Mouse (Mus musculus) G1E (cell line): ENCODE data around the gene Tas2r143. TPM values are rescaled to one million over a fixed set of nuclear protein-coding genes. Genes with fewer than 3 reads are reported as not detected.

ENCODE experiments used
- ATAC-seq: 2 replicates; pipeline ENCODE4 v1.8.0; 2016; ENCODE audit warnings: mild to moderate bottlenecking; ENCODE audit not compliant: insufficient number of reproducible peaks, poor library complexity, low FRiP score, severe bottlenecking; ENCODE audit errors: extremely low read depth
- DNase-seq: peaks from one replicate; pipeline ENCODE4 v3.0.0; 2012; ENCODE audit warnings: low spot score
- H3K27me3 ChIP-seq: 2 replicates; pipeline ENCODE4 v1.6.1; 2012; ENCODE audit warnings: mild to moderate bottlenecking, low read length, inconsistent platforms; ENCODE audit not compliant: insufficient read depth
- H3K36me3 ChIP-seq: replicated peaks from 2 replicates; pipeline ENCODE3; 2012; ENCODE audit warnings: mild to moderate bottlenecking, inconsistent platforms
- H3K4me1 ChIP-seq: 2 replicates; pipeline ENCODE4 v1.6.1; 2012; ENCODE audit warnings: low read depth, low read length, inconsistent platforms, mixed read lengths; ENCODE audit not compliant: insufficient read depth
- H3K4me3 ChIP-seq: 2 replicates; pipeline ENCODE4 v1.5.1; 2012; ENCODE audit warnings: low read depth, mild to moderate bottlenecking, inconsistent platforms, low read length, moderate library complexity, mixed read lengths
- H3K9me3 ChIP-seq: replicated peaks from 2 replicates; pipeline ENCODE4 v1.6.1; 2012; ENCODE audit warnings: inconsistent platforms
- CTCF ChIP-seq: IDR thresholded peaks from 2 replicates; pipeline ENCODE4 v1.5.1; 2012; ENCODE audit warnings: low read depth, low read length, inconsistent platforms, mixed read lengths
- GATA1 ChIP-seq: IDR thresholded peaks from 2 replicates; pipeline ENCODE4 v1.6.1; 2012; ENCODE audit warnings: borderline replicate concordance, low read length, inconsistent platforms, mixed read lengths
- GATA2 ChIP-seq: IDR thresholded peaks from 2 replicates; pipeline ENCODE4 v1.6.1; 2012; ENCODE audit warnings: low read depth, low read length, inconsistent platforms, borderline replicate concordance
- POLR2AphosphoS5 ChIP-seq: IDR thresholded peaks from 2 replicates; pipeline ENCODE4 v1.6.1; 2012; ENCODE audit warnings: low read depth, low read length, inconsistent platforms; ENCODE audit not compliant: insufficient replicate concordance
- TAL1 ChIP-seq: conservative IDR thresholded peaks from 2 replicates; pipeline ENCODE4 v1.6.1; 2012; ENCODE audit warnings: low read depth, low read length, inconsistent platforms, mixed read lengths
- polyA plus RNA-seq: library from polyadenylated mRNA; stranded (reverse); fragments of >175 nt; gene quantifications from 2 replicates; pipeline ENCODE4 v1.2.3, GENCODE M21; 2012
- total RNA-seq, 2 experiments: library from RNA; stranded (forward) in 1 of 2; stranded (reverse) in 1 of 2; fragments of 200-1000 nt in 1 of 2; fragments of >200 nt in 1 of 2; fragmentation: Nextera tagmentation in 1 of 2; gene quantifications; 2 replicates each; pipeline ENCODE4 v1.2.3; 2014 to 2017

The Tas2r143 gene
- total and polyA plus RNA-seq, 3 experiments = 0.22 TPM; not detected in 2

DNA sequence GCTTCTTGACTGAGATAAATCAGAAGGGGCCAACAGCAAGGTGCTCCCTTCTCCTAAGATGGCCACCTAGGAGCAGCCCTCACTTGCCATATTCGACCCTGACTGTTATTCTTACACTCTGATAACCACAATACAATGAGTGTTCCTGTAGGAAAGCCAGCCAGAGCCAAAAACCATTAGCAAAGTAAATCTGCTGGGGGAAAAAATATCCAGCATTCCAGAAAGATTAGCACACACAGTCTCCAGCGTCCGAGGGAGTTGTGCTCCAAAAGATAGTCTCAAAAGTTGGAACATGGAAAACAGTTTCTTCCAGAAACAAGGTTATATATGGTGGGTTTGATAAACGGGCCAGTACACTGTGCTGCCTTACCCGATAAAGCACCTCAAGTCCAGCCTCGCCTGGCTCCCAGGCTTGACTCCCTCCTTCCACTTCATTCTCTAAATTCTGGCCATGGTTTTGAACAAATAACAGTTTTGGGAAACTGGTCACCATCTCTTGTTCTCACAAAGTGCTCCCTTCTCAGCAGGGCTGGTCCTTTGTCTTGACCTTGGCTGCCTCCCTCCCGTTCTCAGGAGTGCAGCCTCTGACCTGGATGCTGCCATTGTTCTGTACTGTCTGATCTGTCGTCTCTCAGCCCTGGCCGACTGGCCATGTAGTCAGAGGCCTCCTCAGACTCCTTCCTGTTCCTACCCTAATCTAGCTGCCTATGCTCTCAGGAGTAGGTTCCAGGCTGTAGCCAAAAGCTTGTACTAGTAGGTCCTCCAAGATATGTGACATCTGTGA lies 40.5 kb upstream of the Tas2r143 start:
- ATAC-seq = no peak
- peaks cover 38% of the 10 kb centered on the region for H3K36me3 ChIP-seq
- no peak for DNase-seq
- no peaks in the 10 kb centered on the region for H3K9me3 ChIP-seq
- H3K27me3 ChIP-seq = peaks cover 16% of the 10 kb centered on the region
- no peak overlapping the region for H3K4me3 ChIP-seq
- no peak for TF ChIP-seq TAL1
- no peak for TF ChIP-seq GATA1
- no peak for TF ChIP-seq POLR2AphosphoS5
- no peak for TF ChIP-seq GATA2
- TF ChIP-seq CTCF = no peak
- H3K4me1 ChIP-seq = peaks cover 4% of the 10 kb centered on the region

DNA sequence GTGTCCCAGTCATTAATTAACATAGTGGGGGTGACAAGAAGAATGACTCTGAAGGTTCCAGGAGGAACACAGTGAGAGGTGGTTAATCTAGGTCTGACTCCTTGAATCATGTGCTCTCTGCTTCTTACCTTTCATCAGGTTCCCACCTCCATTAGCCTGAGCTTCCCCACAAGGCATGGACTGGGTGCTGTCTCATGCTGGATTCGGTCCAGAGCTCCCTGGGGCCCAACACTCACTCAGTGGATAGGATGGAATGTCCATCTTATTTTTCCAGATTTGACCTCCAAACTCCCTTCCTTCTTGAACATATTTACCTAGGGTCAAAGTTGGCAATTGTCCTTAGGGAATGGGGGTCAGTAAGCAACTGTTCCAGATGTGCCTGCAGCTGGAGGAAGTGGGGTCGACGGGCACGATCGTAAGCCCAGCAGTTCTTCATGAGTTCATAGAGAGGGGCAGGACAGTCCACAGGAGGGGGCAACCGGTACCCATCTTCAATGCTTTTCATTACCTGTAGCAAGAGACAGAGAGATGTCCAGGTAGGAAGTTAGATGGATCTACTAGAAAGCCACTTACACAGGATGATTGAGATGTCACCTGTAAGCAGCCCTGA lies 39.7 kb upstream of the Tas2r143 start:
- Histone ChIP-seq H3K4me3 (no peak overlapping the region), H3K36me3 (peaks cover 38% of the 10 kb centered on the region), H3K27me3 (peaks cover 19% of the 10 kb centered on the region), H3K4me1 (no peaks in the 10 kb centered on the region; the same call in 1 of the 2 replicates), H3K9me3 (no peaks in the 10 kb centered on the region)
- DNase-seq (no peak), ATAC-seq (no peak)
- TF ChIP-seq TAL1 (no peak), GATA2 (no peak), CTCF (no peak), GATA1 (no peak), POLR2AphosphoS5 (no peak)

DNA sequence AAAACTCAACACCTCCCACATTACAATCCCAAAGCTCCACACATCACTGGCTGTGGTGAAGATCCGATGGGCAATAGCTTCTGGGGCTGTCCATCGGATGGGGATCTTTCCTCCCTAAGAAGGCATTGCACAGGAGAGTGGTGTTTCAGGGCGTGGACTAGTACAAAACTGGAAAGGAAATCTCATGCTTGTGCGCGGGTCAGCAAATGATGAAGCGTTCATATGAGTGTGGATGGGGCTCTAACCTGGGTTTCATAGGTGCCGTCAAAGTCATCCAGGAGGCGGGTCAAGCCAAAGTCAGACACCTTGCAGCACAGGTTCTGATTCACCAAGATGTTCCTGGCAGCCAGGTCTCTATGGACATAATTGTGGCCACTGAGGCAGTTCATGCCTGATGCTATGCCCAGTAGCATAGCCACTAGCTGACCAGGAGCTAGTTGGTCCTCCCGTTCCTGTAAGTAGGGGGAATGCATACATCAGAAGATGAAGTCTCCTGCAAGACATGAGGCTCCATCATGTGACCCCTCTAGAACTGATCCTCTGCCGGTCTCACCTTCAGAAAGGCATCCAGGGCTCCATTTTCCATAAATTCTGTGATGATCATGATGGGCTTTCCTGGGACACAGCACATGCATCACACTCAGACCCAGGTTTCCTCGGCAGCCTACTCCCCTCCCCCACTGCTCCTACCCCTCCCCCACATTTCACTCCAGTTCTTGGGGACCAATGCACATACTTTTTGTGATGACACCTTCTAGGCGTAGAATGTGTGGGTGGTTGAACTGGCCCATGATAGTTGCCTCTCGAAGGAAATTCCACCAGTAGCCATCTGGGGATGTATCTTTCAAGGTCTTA lies 38.8 kb upstream of the Tas2r143 start:
- H3K27me3 ChIP-seq = peaks cover 23% of the 10 kb centered on the region
- peaks cover 29% of the 10 kb centered on the region for H3K36me3 ChIP-seq
- TF ChIP-seq TAL1 = no peak
- TF ChIP-seq GATA2 = no peak
- TF ChIP-seq POLR2AphosphoS5 = no peak
- no peak for TF ChIP-seq GATA1
- TF ChIP-seq CTCF = no peak
- no peaks in the 10 kb centered on the region for H3K9me3 ChIP-seq
- no peak for ATAC-seq
- no peak overlapping the region for H3K4me3 ChIP-seq
- DNase-seq = no peak
- H3K4me1 ChIP-seq = no peaks in the 10 kb centered on the region; the same call in 1 of the 2 replicates

DNA sequence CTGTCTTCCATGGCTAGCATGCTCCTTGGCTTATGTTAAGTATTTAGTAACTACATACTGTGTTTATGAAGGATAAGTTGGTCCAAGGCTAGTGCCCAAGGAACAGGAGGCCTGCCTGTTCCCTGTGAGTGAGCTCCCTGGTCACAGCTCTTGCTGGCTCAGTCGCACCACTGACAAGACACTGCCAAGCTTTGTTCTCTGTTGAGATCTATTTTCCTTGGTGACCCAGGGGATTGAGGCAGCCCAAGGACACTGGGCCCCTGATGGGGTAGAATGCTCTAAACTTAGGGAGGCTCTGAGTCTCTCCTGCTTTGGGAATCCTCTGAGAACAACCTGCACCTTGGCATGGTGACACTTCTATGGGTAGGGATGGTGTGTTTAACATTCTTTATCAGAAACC lies 38.0 kb upstream of the Tas2r143 start:
- no peak for DNase-seq
- H3K9me3 ChIP-seq = no peaks in the 10 kb centered on the region
- H3K4me3 ChIP-seq = no peak overlapping the region
- H3K27me3 ChIP-seq = peaks cover 23% of the 10 kb centered on the region
- no peak for ATAC-seq
- no peaks in the 10 kb centered on the region; the same call in 1 of the 2 replicates for H3K4me1 ChIP-seq
- peaks cover 21% of the 10 kb centered on the region for H3K36me3 ChIP-seq
- TF ChIP-seq GATA2 (no peak), CTCF (no peak), TAL1 (no peak), POLR2AphosphoS5 (no peak), GATA1 (no peak)

DNA sequence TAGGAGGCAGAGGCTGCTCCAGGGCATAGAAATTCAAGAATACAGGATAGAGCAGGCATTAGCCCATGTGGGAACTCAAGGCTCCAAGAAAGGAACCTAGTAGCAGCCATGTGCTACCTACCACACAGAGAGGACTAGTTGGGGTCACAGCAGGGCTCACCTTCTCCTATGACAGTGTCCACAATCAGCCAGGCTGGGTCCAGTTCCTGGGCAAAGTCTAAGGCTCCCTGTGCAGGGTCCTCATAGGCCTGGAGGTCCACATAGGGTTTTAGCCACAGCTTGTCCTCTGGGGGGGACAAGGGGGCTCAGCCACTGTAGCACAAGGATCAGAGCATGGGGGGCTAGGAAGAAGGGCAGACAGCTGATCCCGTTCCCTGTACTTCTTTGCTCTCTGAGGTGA lies 37.5 kb upstream of the Tas2r143 start:
- TF ChIP-seq CTCF = no peak
- no peak for TF ChIP-seq POLR2AphosphoS5
- no peak for TF ChIP-seq GATA2
- no peak for TF ChIP-seq TAL1
- TF ChIP-seq GATA1 = no peak
- peaks cover 23% of the 10 kb centered on the region for H3K27me3 ChIP-seq
- H3K4me3 ChIP-seq = no peak overlapping the region
- ATAC-seq = no peak
- H3K4me1 ChIP-seq = no peaks in the 10 kb centered on the region; the same call in 1 of the 2 replicates
- H3K36me3 ChIP-seq = peaks cover 17% of the 10 kb centered on the region
- no peak for DNase-seq
- H3K9me3 ChIP-seq = no peaks in the 10 kb centered on the region

DNA sequence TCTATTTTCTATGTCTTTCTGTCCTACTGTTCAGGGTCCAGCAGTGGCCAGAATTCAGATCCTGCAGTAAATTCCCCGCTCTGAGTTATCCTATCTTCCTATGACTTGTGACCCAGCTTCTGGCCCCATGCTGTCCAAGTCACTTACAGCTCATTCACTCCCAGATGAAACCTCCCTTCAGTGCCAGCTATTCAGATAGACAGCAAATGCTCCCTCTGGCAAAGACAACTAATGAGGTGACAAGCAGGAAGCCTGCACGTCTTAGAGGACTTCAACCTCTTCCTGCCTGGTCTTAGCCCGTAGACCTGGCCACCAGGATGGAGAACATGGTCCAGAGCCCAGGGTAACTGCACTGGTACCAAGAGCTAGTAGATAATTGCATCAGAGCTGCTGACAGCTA lies 37.1 kb upstream of the Tas2r143 start:
- TF ChIP-seq POLR2AphosphoS5 (no peak), TAL1 (no peak), GATA2 (no peak), CTCF (no peak), GATA1 (no peak)
- no peak for ATAC-seq
- H3K36me3 ChIP-seq = peaks cover 12% of the 10 kb centered on the region
- peaks cover 23% of the 10 kb centered on the region for H3K27me3 ChIP-seq
- H3K4me3 ChIP-seq = no peak overlapping the region
- no peaks in the 10 kb centered on the region; the same call in 1 of the 2 replicates for H3K4me1 ChIP-seq
- no peak for DNase-seq
- no peaks in the 10 kb centered on the region for H3K9me3 ChIP-seq
